Mouse (Mus musculus): ENCODE measurements around the gene Erg.

Gene Erg

DNA sequence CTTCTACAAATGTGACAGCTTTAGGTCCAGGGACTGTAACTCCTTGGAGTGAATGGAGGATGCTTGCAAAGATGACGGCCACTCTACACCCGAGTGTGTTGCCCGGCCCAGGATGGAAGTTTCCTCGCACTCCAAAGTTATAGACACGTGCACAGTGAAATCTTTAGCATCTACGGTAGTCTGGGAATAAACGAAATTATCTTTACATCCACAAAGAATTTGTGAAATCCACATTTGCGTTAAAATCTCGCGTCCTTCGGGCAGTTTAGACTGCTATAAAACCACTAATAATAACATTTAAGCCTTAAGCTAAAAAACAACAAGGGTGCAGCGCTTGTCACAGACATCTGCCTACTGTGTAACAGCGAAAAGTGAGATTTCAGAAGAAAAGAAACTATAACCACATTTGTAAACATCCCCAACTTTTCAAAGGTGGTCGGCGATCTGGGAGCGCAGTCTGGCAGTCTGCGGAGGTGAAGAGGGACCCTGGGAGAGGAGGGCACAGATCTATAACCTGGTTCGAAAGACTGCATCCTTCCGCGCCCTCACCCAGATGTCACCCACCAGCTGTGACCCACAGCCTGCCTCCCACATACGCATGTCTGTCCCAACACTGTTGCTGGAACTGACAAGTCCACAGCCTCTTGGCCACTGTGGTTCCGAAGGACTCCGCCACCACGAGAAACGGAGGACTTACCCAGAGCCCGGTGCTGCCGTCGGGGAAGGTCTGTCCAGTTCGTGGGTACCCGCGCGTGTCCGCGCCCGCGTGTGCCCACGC lies 1.5 kb downstream of the Erg start:
- no peak for DNase-seq

DNA sequence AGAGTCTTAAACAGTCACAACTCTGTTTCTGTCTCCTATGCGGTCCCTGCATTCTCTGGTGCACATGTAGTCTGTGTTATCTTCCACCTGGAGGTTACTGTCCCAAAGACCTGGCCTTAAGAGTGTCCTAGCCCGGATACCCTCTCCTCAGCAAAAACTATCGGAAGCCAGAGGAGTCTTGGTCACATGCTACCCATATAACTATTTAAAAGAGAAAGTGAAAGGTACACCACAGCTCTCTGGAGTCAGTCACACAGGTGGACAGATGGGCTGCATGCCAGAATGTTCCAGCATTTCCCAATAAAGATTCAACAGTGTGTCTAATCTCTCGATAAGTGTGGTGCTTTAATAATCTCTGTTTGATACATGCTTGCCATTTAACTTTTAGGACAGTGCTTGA lies 7.1 kb downstream of the Erg start:
- no peak for DNase-seq

GRCm38 (mm10) chr16:95573163-95573562 lies 13.2 kb downstream of the Erg start:
- peak; percentile 67 for DNase-seq

DNA sequence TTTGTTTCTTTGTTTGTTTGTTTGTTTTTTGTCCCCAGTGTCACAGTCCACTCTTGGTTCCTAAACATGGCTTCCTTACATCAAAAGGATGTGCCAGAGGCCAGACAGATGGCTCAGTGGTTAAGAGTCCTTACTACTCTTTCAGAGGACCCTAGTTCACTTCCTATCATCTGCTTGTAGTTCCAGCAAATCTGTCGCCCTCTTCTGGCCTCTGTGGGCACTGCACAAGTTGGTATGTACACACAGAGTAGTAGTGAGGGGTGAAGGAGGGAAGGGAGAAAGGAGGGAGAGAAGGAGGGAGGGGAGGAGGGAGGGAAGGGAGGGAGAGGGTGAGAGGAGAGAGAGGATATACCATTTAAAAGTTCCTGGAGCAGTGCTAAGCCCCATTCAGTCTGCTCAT lies 15.8 kb downstream of the Erg start:
- no peak for DNase-seq

GRCm38 (mm10) chr16:95556834-95557233 lies 29.6 kb downstream of the Erg start:
- no peak for DNase-seq

DNA sequence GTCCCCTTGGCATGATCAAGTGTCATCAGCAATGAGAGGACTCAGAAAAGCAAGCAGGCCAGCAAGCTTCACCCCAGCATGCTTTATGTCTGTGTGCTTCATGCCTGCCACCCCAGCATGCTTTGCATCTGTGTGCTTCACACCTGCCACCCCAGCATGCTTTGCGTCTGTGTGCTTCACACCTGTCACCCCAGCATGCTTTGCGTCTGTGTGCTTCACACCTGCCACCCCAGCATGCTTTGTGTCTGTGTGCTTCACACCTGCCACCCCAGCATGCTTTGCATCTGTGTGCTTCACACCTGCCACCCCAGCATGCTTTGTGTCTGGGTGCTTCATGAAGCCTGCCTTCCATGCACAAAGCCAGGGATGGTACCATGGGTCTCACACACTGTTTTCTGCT lies 33.3 kb downstream of the Erg start:
- no peak for DNase-seq

DNA sequence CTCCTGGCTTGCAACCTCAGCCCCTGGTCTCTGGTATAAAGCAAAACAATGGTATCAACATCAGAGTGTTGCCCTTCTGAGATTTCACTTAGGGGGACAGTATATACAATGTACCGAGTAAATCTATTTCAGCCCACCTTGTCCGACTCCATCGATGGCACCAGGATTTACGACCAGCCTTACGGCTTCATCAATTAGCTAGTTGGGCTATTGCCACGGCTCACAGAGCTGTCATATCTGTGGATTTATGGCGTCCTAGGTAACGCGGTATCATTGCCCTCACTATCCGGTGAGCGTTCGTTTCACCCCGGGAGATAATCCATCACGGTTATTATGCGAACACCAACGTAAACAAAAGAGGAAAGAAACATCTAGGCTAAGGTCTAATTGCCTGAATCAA lies 33.9 kb downstream of the Erg start:
- DNase-seq = no peak

DNA sequence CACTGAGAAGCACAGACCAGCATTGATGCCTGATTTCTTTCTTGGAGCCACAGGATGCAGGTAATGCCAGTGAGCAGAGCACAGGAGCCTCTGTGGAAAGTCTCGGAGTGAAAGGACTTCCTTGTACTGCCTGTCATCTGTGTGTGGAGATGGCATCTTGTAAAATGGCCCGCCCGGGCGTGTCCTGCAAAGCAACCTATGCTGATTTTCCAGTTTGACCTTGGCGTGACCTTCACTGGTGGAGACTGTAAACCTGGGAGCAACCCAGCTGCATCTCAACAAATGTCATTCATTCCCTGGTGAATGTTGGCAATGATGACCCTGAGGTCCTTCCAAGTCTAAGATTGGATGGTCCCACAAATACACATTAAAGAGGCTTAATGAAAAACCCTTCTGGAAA lies 35.9 kb downstream of the Erg start:
- DNase-seq = no peak

DNA sequence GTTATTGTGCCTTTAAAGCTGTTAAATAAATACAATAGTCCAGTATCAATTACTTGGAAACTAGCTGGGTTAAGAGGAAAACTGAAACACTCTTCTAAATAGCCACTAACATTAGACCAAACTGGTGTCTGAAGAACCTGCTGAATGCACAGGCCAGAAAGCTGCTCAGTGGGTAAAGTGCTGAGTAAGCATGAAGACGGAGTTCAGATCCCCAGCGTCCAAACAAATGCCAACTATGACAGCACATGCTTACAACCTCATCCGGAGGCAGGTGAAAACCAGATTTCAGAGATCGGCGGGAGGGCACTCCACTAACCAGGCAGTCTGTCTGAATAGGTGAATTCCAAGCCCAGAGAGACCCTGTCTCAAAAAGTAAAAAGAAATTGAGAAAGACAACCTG lies 41.6 kb downstream of the Erg start:
- no peak for DNase-seq

- DNase-seq = peak; percentile 19
These were observed 42.9 kb downstream of the Erg start for GRCm38 (mm10) chr16:95543471-95543870.

GRCm38 (mm10) chr16:95535151-95535550 lies 51.2 kb downstream of the Erg start:
- DNase-seq = no peak

GRCm38 (mm10) chr16:95532387-95533077 lies 53.9 kb downstream of the Erg start:
- no peak for DNase-seq

- DNase-seq = no peak
These were observed 58.8 kb downstream of the Erg start for GRCm38 (mm10) chr16:95527561-95527960.

GRCm38 (mm10) chr16:95519520-95519919 lies 66.9 kb downstream of the Erg start:
- DNase-seq = no peak

DNA sequence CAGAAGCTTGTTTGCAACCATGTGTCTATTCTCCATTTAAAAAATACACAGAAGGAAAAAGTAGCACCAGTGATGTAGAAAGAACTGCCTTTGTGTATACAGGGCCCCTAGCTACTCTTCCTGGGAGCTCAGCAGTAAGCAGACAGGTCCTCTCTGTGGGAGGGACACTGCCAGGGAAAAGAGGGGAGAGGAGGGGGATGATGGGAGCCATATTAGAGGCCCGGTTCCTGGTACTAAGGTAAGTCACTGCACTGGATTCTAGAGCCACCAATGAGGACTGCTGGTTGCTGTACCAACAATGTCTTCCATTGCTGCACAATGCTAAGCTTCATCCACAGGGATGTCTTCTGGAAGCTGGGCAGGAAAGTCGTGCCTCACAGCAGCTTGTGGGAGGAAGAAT lies 80.3 kb downstream of the Erg start:
- DNase-seq = no peak

DNA sequence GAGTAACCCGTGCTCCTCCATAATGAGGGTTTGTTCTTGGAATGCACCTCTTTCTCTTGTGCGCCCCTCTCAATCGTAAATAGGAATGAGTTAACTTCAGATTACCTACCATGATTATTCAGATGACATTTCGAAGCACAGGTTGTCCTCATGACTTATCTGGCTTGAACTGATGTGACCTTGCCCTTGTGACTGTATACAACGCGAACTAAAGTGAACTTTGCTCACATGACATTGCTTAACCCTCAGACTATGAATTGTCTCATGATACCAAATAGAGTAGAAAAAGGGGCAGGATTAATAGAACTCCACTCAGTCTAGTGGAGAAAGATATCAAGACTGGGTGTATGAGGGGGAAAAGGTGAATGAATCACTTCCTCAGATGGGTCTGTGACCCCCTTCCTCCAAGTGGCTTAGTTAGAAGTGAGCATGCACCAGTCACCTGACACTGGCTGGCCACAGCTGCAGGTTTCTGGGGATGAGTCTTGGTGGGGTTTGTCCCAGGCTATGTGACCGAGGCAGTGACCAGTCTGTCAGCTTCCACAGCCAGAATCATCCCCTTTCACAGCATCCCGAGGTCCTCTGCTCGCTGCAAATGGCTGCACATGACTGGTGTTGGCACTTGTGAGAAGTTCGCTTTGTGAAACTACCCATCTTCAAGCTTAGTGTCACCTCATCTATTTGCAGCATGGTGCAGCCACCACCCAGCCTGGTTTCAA lies 89.7 kb downstream of the Erg start:
- no peak for DNase-seq

GRCm38 (mm10) chr16:95494108-95494507 lies 92.3 kb downstream of the Erg start:
- no peak for DNase-seq

DNA sequence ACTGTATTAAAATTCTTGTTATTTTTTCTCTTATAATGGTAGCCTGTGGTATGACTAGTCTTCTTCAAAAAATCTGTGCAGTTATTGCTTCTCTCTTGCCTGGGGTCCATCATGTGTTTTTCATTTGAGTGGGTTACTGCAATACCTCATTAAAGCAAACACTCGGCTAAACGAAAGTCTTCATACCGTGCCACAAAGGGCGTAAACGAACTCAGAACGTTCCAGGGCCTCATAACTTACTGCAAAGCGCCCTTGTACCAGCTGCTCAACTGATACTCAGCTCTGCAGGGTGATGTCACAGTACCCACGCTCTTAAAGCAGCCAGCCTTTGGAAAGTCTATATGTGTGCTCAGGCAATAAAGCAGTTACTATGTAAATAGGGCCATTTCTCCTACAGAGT lies 93.1 kb downstream of the Erg start:
- DNase-seq = no peak

GRCm38 (mm10) chr16:95492146-95492545 lies 94.2 kb downstream of the Erg start:
- no peak for DNase-seq

DNA sequence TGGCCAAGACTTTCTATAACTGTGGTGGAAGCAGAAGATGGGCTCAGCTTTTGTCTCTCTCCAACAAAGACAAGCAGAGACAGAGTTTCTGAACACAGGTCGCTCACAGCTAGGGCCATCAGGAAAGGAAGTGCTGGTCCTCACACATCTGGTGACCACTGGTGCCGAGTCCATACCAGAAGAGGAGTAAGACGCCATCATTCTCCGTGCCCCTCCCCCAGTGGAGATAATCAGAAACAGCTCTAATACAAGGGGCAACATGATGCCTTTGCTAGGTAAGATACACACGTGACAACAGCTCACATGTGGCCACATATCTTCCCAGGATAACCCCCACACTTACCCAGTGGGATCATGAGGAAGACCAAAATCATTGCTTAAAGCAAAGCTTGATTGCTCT lies 96.0 kb downstream of the Erg start:
- no peak for DNase-seq

DNA sequence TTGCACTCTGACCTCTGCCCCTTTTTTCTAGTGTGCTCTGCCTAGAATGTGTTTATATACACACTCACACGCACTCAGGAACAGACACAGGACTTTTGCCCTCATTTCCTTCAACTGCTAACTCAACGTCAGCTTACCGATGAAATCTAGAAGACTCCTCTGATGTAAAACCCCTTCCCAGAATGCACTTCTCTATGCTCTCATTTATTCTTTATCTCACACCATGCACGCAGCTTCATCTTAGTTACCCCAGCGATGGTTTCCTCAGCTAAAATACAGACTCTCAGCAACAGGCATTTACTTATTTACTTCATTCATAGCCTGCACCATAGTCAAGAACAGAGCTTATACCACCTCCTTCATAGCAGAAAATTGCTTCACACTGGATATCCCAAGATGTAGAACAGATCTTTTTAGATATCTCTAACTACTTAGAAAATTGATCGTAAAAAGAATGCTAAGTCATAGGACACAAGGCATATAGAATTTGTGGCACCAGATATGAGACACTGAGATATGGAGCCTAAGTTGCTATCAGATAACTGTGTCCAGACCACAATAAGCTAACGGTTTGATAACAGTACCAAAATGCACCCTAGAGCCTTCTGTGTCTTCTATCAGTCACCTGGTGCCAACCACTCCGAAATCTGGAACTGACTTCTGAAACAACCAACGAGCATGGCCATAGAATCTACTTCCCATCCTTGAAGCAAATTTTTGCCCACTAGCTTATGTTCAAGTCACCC lies 98.6 kb downstream of the Erg start:
- DNase-seq = no peak

DNA sequence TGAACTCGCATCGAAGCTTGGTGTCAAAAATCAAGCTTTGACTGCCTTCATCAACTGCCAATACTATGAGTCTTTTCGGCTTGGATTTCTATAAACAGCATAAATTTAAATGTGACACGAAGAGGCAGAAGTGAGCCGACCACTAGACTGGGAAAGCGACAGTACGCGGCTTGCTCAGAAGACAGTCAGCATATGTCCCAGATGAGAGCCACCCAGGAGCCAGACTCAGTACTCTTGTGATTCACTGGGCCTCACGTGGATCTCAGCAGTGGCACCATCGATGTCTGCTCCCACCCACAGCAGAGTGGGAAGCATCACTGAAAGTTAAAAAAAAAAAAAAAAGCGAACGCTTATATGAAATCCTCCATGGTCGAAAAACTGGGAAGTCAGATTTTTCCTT lies 105.2 kb downstream of the Erg start:
- peak; percentile 41 for DNase-seq

- DNase-seq = no peak
These were observed 107.8 kb downstream of the Erg start for GRCm38 (mm10) chr16:95478558-95478957.
